Mouse (Mus musculus) E14TG2a.4 (cell line): Measurements from ENCODE around the gene Gprasp2.

ENCODE experiments used
- CTCF ChIP-seq: conservative IDR thresholded peaks from 2 replicates; pipeline ENCODE4 v1.5.1; 2014; ENCODE audit warnings: low read length
- NANOG ChIP-seq: IDR thresholded peaks from 2 replicates; pipeline ENCODE4 v1.6.1; 2014; ENCODE audit warnings: borderline replicate concordance, low read length, mixed read lengths
- POU5F1 ChIP-seq: IDR thresholded peaks from 2 replicates; pipeline ENCODE4 v1.6.1; 2014; ENCODE audit warnings: low read length, borderline replicate concordance

GRCm38 (mm10) chrX:135792326-135792725, 46.5 kb upstream of the Gprasp2 start:
- TF ChIP-seq CTCF, result no peak
- TF ChIP-seq NANOG, result no peak
- no peak for TF ChIP-seq POU5F1
